ENCODE assay signal across 1 mouse cellular context in genomic region chr17:25942597-25943151, GRCm38 (mm10).
TF ChIP-seq lines count a peak whose summit lies in the region.

No protein-coding gene starts in this region.

TF ChIP-seq in CH12.LX, 34 proteins besides CTCF, POLR2A, EP300 and RAD21:
- TF ChIP-seq POLR2AphosphoS2 (IDR thresholded peaks at IDR 0.05; ENCODE audit: low read depth, low read length) (no peak), IRF4 (IDR thresholded peaks at IDR 0.05; ENCODE audit: low read depth, low read length) (no peak), KAT2A (IDR thresholded peaks at IDR 0.05; ENCODE audit: insufficient replicate concordance, low read length) (no peak), ZNF384 (IDR thresholded peaks at IDR 0.05; ENCODE audit: low read depth, low read length) (no peak), MAX (IDR thresholded peaks at IDR 0.05; ENCODE audit: low read length) (no peak), PAX5 (IDR thresholded peaks at IDR 0.05; ENCODE audit: low read length) (no peak), ELF1 (IDR thresholded peaks at IDR 0.05; ENCODE audit: low read depth, low read length) (no peak), ZMIZ1 (IDR thresholded peaks at IDR 0.05; ENCODE audit: low read depth, low read length) (no peak), GABPA (IDR thresholded peaks at IDR 0.05; ENCODE audit: insufficient replicate concordance, low read depth, low read length) (no peak)
